Mouse (Mus musculus) embryonic facial prominence, embryonic 13.5 days (tissue): Measurements from ENCODE around the gene Mlph. TPM values are rescaled to one million over a fixed set of nuclear protein-coding genes. Genes with fewer than 3 reads are reported as not detected.
A peak's percentile ranks its signal among the peaks of the same experiment; 100 is the strongest.

ENCODE experiments used
- ATAC-seq: fragments of 200-750 bp; cut with Nextera tagmentation; 2 replicates; pipeline ENCODE4 v1.8.0; 2017; ENCODE audit warnings: low read depth; ENCODE audit not compliant: insufficient number of reproducible peaks, insufficient read depth, low FRiP score, low TSS enrichment
- H3K27ac ChIP-seq: fragments of 300-500 bp; sonication (generic); 2 replicates; pipeline ENCODE4 v1.5.1; 2015; ENCODE audit warnings: moderate library complexity, mild to moderate bottlenecking, inconsistent platforms
- H3K27me3 ChIP-seq: fragments of 300-500 bp; sonication (generic); 2 replicates; pipeline ENCODE4 v1.6.1; 2015; ENCODE audit warnings: mild to moderate bottlenecking, inconsistent platforms
- H3K36me3 ChIP-seq: fragments of 300-500 bp; sonication (generic); 2 replicates; pipeline ENCODE4 v1.6.1; 2015; ENCODE audit warnings: mild to moderate bottlenecking, inconsistent platforms
- H3K4me1 ChIP-seq: fragments of 300-500 bp; sonication (generic); 2 replicates; pipeline ENCODE4 v1.6.1; 2015; ENCODE audit warnings: inconsistent platforms
- H3K4me2 ChIP-seq: fragments of 300-500 bp; sonication (generic); 2 replicates; pipeline ENCODE4 v1.6.1; 2015; ENCODE audit warnings: moderate library complexity, mild to moderate bottlenecking, inconsistent platforms
- H3K4me3 ChIP-seq: fragments of 300-500 bp; sonication (generic); 2 replicates; pipeline ENCODE4 v1.5.1; 2015; ENCODE audit warnings: mild to moderate bottlenecking, inconsistent platforms
- H3K9ac ChIP-seq: fragments of 300-500 bp; sonication (generic); 2 replicates; pipeline ENCODE4 v1.6.1; 2015; ENCODE audit warnings: mild to moderate bottlenecking, inconsistent platforms
- H3K9me3 ChIP-seq: fragments of 300-500 bp; sonication (generic); 2 replicates; pipeline ENCODE4 v1.6.1; 2016; ENCODE audit warnings: inconsistent platforms
- WGBS: fragments of 180-500 bp; shearing (Covaris S2); methylation state at CpG from one replicate; pipeline ENCODE4 v1.1.7; 2015; ENCODE audit warnings: mixed read lengths; 5-methylcytosine and 5-hydroxymethylcytosine counted together
- polyA plus RNA-seq: library from polyadenylated mRNA; unstranded; fragments of >200 nt; fragmentation: Nextera tagmentation; extraction: Ambion mirVana; gene quantifications from 2 replicates; pipeline ENCODE4 v1.2.1, GENCODE M21; 2015

Gene Mlph
- polyA plus RNA-seq, 1 experiment from 2014 or later: 0.60 TPM

DNA sequence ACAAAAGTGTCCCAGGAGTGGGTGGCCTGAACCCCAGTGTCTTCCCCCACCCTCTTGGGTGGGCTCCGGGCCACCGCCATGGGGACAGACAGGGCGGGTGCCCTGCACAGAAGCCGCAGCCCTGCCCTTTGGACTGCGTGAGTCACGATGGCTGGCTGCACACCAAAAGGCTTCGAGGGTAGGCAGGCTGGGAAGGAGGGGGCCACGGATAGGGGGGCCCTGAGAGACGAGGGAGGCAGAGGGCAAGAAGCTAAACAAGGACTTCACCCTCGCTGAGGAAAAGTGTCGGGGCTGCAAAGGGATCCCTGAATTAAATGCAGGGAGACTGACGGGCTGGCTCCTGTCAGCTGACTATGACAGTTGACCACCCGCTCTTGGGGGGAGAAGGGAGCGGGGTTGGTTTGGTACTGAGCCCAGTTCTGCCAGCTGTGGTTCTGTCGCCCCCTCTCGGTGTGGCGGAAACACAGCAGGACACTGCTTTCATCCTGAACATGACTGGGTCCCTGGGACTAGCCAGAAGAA, 5.2 kb upstream of the Mlph start:
- Histone ChIP-seq H3K9ac (no peak overlapping the region), H3K4me1 (peaks cover 39% of the 10 kb centered on the region), H3K36me3 (no peaks in the 10 kb centered on the region), H3K9me3 (no peaks in the 10 kb centered on the region), H3K4me2 (peak overlapping the region; percentile 22), H3K27ac (peak overlapping the region; percentile 52; the same call in 1 of the 2 replicates), H3K4me3 (no peak overlapping the region), H3K27me3 (peaks cover 3% of the 10 kb centered on the region)
- peak; percentile 58; the same call in 1 of the 2 replicates for ATAC-seq
- WGBS: 35% methylated on average over 17 of the region's 17 CpGs

DNA sequence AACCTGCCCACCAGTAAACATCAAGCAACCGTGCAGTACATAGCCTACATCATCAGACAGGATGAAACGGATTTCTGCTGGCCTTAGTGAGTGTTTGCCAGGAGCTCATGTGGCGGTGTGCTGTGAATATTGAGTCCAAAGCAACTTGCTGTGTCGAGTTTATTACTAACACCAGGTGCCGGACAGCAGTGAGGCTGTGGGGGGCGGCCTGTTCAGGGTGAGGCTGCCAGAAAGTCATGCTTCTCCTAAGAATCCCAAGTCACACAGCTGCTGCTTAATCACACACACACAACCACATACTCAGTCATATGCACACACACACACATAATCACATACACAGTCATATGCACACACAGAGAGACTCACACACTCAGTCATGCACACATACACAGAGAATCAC, 1.7 kb upstream of the Mlph start:
- no peaks in the 10 kb centered on the region for H3K36me3 ChIP-seq
- 60% methylated on average over 6 of the region's 6 CpGs for WGBS
- no peak overlapping the region for H3K4me3 ChIP-seq

DNA sequence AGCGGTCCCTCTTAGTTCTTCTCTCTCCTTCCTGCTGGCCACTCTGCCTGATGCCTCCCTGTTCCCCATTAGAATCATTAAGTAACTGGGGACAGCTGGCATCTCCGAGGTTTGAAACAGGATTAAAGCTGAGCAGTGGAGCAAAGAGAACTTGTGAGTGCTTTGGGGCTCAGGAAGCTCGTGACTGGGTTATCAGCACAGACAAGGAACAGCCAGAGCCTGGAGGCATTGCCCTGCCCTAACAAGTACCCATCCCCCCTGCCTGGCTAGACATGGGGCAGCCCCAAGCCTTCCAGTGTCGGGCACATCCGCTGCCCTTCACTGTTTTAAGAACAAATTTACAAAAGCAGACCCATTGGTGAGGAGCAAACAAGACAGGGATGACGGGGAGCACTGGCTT, 2.6 kb downstream of the Mlph start:
- Histone ChIP-seq H3K9me3 (peaks cover 11% of the 10 kb centered on the region), H3K36me3 (peaks cover 6% of the 10 kb centered on the region), H3K27ac (no peak overlapping the region), H3K9ac (no peak overlapping the region), H3K27me3 (peaks cover 16% of the 10 kb centered on the region), H3K4me3 (no peak overlapping the region), H3K4me1 (peaks cover 19% of the 10 kb centered on the region), H3K4me2 (no peak overlapping the region)
- no peak for ATAC-seq
- WGBS: 39% methylated on average over 6 of the region's 6 CpGs

More for the DNA sequence above, 1.7 kb upstream of the Mlph start:
- Histone ChIP-seq H3K4me1 (peaks cover 37% of the 10 kb centered on the region), H3K27ac (no peak overlapping the region), H3K27me3 (peaks cover 19% of the 10 kb centered on the region), H3K4me2 (no peak overlapping the region), H3K9me3 (no peaks in the 10 kb centered on the region), H3K9ac (no peak overlapping the region)
- no peak for ATAC-seq

DNA sequence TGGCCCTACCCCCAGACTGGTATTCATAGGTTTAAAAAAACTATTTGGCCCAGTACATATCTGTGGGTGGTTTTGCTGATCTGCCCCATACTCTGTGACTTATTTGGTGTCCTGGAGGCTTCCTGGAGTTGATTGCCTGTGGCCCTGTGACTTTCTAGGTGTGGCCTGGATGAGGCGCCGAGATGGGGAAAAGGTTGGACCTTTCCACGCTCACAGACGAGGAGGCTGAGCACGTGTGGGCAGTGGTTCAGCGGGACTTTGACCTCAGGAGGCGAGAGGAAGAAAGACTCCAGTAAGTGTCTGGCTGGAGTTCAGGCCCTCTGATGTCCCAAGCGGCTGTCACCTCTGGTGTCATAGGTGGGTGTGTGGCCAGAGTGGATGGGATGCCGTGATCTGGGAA, 6.8 kb downstream of the Mlph start:
- Histone ChIP-seq H3K9ac (no peak overlapping the region), H3K4me3 (no peak overlapping the region), H3K9me3 (peaks cover 11% of the 10 kb centered on the region), H3K4me2 (no peak overlapping the region), H3K27me3 (0 out of 2 replicates have a peak, but pooled peaks cover 5% of the 10 kb centered on the region), H3K27ac (no peak overlapping the region), H3K36me3 (peaks cover 6% of the 10 kb centered on the region), H3K4me1 (0 out of 2 replicates have a peak, but pooled peaks cover 3% of the 10 kb centered on the region)
- ATAC-seq: no peak
- WGBS: 92% methylated on average over 9 of the region's 9 CpGs

DNA sequence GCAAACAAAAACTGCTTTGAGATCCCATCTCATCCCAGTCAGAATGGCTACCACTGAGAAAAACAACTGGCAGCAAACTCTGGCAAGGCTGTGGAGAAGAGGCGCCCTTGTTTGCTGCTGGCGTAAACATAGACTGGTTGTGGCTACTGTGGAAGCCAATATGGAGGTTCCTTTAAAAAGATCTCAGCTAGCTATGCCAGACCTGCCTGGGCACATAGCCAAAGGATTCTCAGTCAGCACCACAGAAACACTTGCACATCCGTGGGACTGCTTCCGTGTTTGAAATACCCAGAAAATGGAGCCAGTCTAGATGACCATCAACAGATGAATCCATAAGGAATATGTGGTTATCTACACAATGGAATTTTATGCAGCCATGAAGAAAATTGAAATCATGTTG, 11.1 kb downstream of the Mlph start:
- no peak for ATAC-seq
- Histone ChIP-seq H3K36me3 (no peaks in the 10 kb centered on the region), H3K4me2 (no peak overlapping the region), H3K27me3 (peaks cover 11% of the 10 kb centered on the region; the same call in 1 of the 2 replicates), H3K4me1 (peaks cover 18% of the 10 kb centered on the region), H3K9me3 (no peaks in the 10 kb centered on the region), H3K9ac (no peak overlapping the region), H3K27ac (no peak overlapping the region), H3K4me3 (no peak overlapping the region)
- WGBS: 80% methylated on average over 4 of the region's 4 CpGs

DNA sequence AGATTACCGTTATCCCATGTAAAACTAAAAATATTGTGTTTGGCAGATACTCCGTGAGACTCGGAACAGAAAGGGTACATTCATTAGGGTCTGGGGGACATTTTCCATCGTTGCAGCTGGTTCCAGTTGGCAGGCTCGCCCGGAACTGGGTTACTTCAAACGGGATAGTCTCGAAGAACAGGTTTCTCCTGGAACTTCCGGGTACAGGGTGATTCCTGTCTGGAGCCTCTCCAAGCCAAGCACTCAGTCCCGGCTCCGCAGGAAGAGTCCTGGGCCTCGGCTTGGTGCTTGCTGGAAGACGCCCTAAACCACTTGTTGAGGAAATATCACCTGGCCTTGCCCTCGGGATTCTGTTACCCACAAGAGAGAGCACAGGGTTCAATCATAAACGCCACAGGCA, 12.4 kb downstream of the Mlph start:
- Histone ChIP-seq H3K36me3 (no peaks in the 10 kb centered on the region), H3K4me1 (peaks cover 18% of the 10 kb centered on the region), H3K4me3 (no peak overlapping the region), H3K4me2 (peak overlapping the region; percentile 89), H3K27ac (peak overlapping the region; percentile 60; the same call in 1 of the 2 replicates), H3K27me3 (peaks cover 11% of the 10 kb centered on the region; the same call in 1 of the 2 replicates), H3K9ac (peak overlapping the region; percentile 68; the same call in 1 of the 2 replicates), H3K9me3 (no peaks in the 10 kb centered on the region)
- no peak for ATAC-seq
- WGBS: 30% methylated on average over 15 of the region's 15 CpGs

DNA sequence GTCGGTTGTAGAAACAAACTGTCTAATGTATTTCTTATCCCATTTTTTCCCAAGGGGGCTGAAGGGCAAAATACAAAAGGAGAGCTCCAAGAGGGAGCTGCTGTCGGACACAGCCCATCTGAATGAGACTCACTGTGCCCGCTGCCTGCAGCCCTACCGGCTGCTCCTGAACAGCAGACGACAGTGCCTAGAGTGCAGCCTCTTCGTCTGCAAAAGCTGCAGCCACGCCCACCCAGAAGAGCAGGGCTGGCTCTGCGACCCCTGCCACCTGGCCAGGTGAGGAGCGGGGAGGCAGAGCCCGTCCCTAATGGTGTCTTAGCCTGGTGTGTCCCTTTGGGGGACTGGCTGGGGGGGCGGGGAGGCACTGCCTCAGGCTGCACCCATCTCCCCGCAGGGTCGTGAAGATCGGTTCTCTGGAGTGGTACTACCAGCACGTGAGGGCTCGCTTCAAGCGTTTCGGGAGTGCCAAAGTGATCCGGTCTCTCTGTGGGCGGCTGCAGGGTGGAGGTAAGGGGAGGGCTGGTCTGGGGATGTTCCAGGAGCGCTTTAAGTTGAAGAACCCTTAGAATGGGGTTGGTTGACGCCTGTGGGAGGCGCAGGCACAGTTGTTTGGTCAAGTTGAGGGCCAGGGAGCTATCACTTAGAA, 13.2 kb downstream of the Mlph start:
- H3K9ac ChIP-seq: peak overlapping the region; percentile 68
- H3K4me3 ChIP-seq: peak overlapping the region; percentile 43
- no peaks in the 10 kb centered on the region for H3K9me3 ChIP-seq
- peaks cover 18% of the 10 kb centered on the region for H3K4me1 ChIP-seq
- peaks cover 11% of the 10 kb centered on the region; the same call in 1 of the 2 replicates for H3K27me3 ChIP-seq
- H3K36me3 ChIP-seq: no peaks in the 10 kb centered on the region
- WGBS: 1% methylated on average over 23 of the region's 23 CpGs
- peak overlapping the region; percentile 89 for H3K4me2 ChIP-seq
- ATAC-seq: 0 out of 2 replicates have a peak, but pooled peaks have one; percentile 64
- peak overlapping the region; percentile 60 for H3K27ac ChIP-seq

DNA sequence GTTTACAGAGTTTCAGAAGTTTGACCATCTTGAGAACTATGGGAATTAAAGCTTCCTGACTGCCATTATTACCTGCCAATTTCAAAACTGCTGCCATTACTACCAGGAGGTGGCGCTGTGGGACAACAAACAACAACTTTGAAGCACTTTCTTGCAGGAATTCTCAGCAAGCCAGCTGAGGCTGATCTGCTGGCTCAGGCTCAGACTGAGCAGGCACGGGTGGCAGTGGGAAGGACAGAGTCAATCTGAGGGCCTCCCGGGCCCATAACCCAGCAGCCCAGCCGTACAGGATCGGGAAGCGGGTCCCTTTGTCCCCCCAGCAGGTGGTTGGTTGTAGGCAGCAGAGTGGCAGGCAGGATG, 13.7 kb downstream of the Mlph start:
- Histone ChIP-seq H3K27me3 (peaks cover 11% of the 10 kb centered on the region; the same call in 1 of the 2 replicates), H3K36me3 (no peaks in the 10 kb centered on the region), H3K4me2 (peak overlapping the region; percentile 89), H3K9me3 (no peaks in the 10 kb centered on the region), H3K4me1 (peaks cover 18% of the 10 kb centered on the region), H3K4me3 (peak overlapping the region; percentile 43), H3K27ac (peak overlapping the region; percentile 60; the same call in 1 of the 2 replicates), H3K9ac (peak overlapping the region; percentile 68)
- ATAC-seq: no peak
- WGBS: 2% methylated on average over 6 of the region's 6 CpGs

DNA sequence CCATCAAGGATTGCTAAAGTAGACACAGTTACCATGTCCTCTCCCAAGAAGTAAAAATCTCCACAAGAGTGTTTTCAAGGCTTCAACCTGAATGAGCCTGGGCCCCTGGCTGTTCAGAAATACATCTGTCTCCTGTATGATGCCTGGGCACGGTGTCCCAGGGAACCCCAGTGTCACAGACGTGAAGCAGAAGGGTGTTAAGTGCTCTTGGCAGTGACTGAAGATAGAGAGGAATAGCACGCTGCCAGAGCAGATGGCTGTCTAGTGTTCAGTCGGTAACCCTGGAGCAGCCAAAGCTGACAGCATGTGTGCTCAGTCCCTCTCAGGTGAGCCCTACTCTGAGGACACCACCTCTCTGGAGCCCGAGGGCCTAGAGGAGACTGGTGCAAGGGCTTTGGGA, 18.1 kb downstream of the Mlph start:
- Histone ChIP-seq H3K4me2 (no peak overlapping the region), H3K36me3 (no peaks in the 10 kb centered on the region), H3K27me3 (0 out of 2 replicates have a peak, but pooled peaks cover 2% of the 10 kb centered on the region), H3K4me3 (no peak overlapping the region), H3K27ac (no peak overlapping the region), H3K9me3 (no peaks in the 10 kb centered on the region), H3K9ac (no peak overlapping the region), H3K4me1 (peaks cover 7% of the 10 kb centered on the region)
- 74% methylated on average over 5 of the region's 5 CpGs for WGBS
- no peak for ATAC-seq

DNA sequence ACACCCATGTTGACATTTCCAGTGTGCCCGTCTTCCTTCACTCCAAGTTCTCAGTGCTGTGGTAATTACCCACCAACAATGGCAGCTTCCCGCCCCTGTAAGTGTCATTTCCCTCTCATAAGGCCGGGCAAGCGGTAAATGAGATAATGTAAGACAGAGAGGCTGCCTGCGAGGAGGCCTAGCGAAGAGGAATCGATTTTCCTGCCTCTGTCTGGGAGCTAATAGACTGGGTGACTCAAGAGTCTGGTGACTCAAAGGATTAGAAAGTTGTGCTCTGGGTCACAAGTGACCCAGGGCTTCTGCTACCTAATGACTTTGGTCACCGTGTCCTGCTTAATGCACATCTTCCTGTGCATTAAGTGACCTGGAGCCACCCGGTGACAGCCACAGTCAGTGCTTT, 22.1 kb downstream of the Mlph start:
- H3K27me3 ChIP-seq: no peaks in the 10 kb centered on the region
- 50% methylated on average over 9 of the region's 9 CpGs for WGBS
- H3K4me3 ChIP-seq: no peak overlapping the region
- H3K36me3 ChIP-seq: no peaks in the 10 kb centered on the region
- no peaks in the 10 kb centered on the region for H3K4me1 ChIP-seq
- no peak for ATAC-seq
- H3K4me2 ChIP-seq: no peak overlapping the region
- no peak overlapping the region for H3K9ac ChIP-seq
- no peaks in the 10 kb centered on the region for H3K9me3 ChIP-seq
- H3K27ac ChIP-seq: no peak overlapping the region

DNA sequence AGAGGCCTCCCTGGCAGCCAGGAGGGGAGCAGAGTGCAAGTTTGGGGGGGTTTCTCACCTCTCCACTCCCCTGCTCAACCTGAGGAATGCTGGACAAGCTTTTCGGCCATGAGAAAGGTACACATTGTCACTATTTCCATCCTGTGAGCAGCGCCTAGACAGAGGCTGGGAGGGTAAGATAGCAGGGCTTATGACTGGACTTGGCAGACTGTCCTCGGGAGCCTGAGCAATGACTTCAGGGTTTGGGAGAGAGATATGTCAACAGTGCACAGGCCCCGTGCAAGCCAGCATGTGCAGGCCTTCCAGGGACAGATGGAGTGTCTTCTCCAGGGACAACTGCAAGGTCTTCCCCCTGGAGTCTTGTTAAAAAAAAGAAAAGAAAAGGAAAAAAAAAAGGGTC, 25.1 kb downstream of the Mlph start:
- Histone ChIP-seq H3K36me3 (no peaks in the 10 kb centered on the region), H3K27me3 (no peaks in the 10 kb centered on the region), H3K9me3 (no peaks in the 10 kb centered on the region), H3K27ac (no peak overlapping the region), H3K4me1 (no peaks in the 10 kb centered on the region), H3K4me3 (no peak overlapping the region), H3K4me2 (no peak overlapping the region), H3K9ac (no peak overlapping the region)
- 85% methylated on average over 4 of the region's 4 CpGs for WGBS
- ATAC-seq: no peak

DNA sequence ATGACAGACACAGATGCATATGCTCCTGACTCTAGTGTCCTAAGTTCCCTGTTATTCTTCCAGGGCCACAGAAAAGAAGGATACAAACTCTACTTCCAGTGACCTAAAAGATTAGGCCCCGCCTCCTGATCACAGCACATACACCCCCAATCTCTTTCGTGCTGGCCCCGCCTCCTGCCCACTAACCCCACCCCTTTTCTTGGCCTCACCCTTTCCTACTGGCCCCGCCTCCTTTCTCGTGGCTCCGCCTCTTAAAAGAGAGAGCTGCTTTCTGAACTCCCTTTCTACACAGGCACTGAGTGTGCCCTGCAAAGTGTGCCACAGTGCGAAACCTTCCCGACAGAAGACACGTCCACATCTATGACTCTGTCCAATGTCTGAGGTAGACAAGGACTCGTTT, 30.3 kb downstream of the Mlph start:
- ATAC-seq: no peak
- H3K27ac ChIP-seq: no peak overlapping the region
- no peaks in the 10 kb centered on the region for H3K36me3 ChIP-seq
- H3K27me3 ChIP-seq: no peaks in the 10 kb centered on the region
- H3K4me2 ChIP-seq: no peak overlapping the region
- H3K9ac ChIP-seq: no peak overlapping the region
- H3K4me3 ChIP-seq: no peak overlapping the region
- 56% methylated on average over 10 of the region's 10 CpGs for WGBS
- H3K4me1 ChIP-seq: no peaks in the 10 kb centered on the region
- H3K9me3 ChIP-seq: no peaks in the 10 kb centered on the region
